17 mouse cellular contexts compared by ENCODE assay signal in the genomic region with DNA sequence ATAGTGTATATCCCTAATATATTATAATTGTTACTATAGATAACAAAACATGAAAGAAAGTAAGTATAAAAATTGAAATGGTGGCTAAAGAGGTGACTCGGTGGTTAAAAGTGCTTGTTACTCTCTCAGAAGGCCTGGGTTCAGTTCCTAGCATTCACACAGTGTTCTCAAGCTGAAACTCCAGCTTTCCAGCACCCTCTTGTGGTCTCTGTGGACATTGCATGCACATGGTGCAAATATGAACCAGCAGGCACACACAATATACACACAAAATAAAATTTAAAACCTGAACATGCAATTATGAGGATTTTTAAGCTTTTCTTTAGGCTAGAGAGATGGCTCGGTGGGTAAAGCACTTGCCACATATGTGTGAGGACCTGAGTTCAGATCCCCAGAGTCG. TPM values are rescaled to one million over a fixed set of nuclear protein-coding genes. Genes with fewer than 3 reads are reported as not detected.
DNase-seq lines count a peak whose midpoint lies in the region; ATAC-seq and TF ChIP-seq lines count a peak whose summit lies in the region.
"Had no signal": no experiment of that assay in that cellular context is flagged by ENCODE, and none has a peak within 500 bp of the region (broad histone marks: within the 10 kb centered on the region; RNA-seq: fewer than 3 reads in every experiment).

No protein-coding gene starts in this region.

- no peak overlapping the region for H3K27ac ChIP-seq in kidney, postnatal 0 days
- H3K27ac ChIP-seq: hindbrain, embryonic 12.5 days; kidney, embryonic 15.5 days; limb, embryonic 10.5 days; lung, embryonic 15.5 days; midbrain, embryonic 12.5 days; neural tube, embryonic 12.5 days had no signal

- no peak overlapping the region for H3K9ac ChIP-seq in kidney, postnatal 0 days (ENCODE audit: low read depth, low read length)
- H3K9ac ChIP-seq: heart, embryonic 12.5 days; hindbrain, embryonic 12.5 days; kidney, embryonic 15.5 days; lung, embryonic 15.5 days; midbrain, embryonic 12.5 days; neural tube, embryonic 12.5 days had no signal

- no peaks in the 10 kb centered on the region for H3K4me1 ChIP-seq in kidney, postnatal 0 days (replicated peaks; ENCODE audit: insufficient read depth, low read length)
- H3K4me1 ChIP-seq: heart, embryonic 12.5 days; hindbrain, embryonic 12.5 days; limb, embryonic 10.5 days; lung, embryonic 15.5 days; midbrain, embryonic 12.5 days; neural tube, embryonic 12.5 days had no signal

- peaks cover 4% of the 10 kb centered on the region; the same call in 1 of the 2 replicates for H3K9me3 ChIP-seq in kidney, postnatal 0 days (replicated peaks; ENCODE audit: low read length)

- H3K4me2 ChIP-seq in kidney, postnatal 0 days (ENCODE audit: low read length): no peak overlapping the region
- H3K4me2 ChIP-seq: heart, embryonic 12.5 days; hindbrain, embryonic 12.5 days; kidney, embryonic 15.5 days; lung, embryonic 15.5 days; midbrain, embryonic 12.5 days; neural tube, embryonic 12.5 days had no signal

- no peaks in the 10 kb centered on the region for H3K36me3 ChIP-seq in kidney, postnatal 0 days (ENCODE audit: insufficient read depth, low read length)
- H3K36me3 ChIP-seq: heart, embryonic 12.5 days; hindbrain, embryonic 12.5 days; kidney, embryonic 15.5 days; limb, embryonic 10.5 days; lung, embryonic 15.5 days; midbrain, embryonic 12.5 days had no signal

- DNase-seq in kidney, postnatal 0 days (ENCODE audit: low spot score): no peak
- no peak for DNase-seq in kidney, adult 11 months
- peak; percentile 4 for DNase-seq in thymus, postnatal 25 days
- no peak for DNase-seq in thymus, adult 18-20 months
- DNase-seq in R1 (ENCODE audit: low read depth, low spot score): peak; percentile 62
- no peak for DNase-seq in ovary, postnatal 36 days (ENCODE audit: low spot score)
- DNase-seq: cerebellum, adult 9-11 months; layer of hippocampus, adult 9-11 months; spleen, adult 18-20 months had no signal

- no peaks in the 10 kb centered on the region for H3K27me3 ChIP-seq in kidney, postnatal 0 days (ENCODE audit: insufficient read depth, low read length)
- H3K27me3 ChIP-seq: hindbrain, embryonic 12.5 days; kidney, embryonic 15.5 days; lung, embryonic 15.5 days; midbrain, embryonic 12.5 days; neural tube, embryonic 12.5 days had no signal

- TF ChIP-seq CTCF in kidney, postnatal 0 days (IDR thresholded peaks at IDR 0.05; ENCODE audit: low read depth): peak; percentile 39; the same call in 1 of the 2 replicates

- no peak overlapping the region for H3K4me3 ChIP-seq in kidney, postnatal 0 days (replicated peaks; ENCODE audit: low read depth, low read length)
- H3K4me3 ChIP-seq: heart, embryonic 12.5 days; hindbrain, embryonic 12.5 days; kidney, embryonic 15.5 days; limb, embryonic 10.5 days; lung, embryonic 15.5 days; midbrain, embryonic 12.5 days; neural tube, embryonic 12.5 days had no signal

- no peak for ATAC-seq in kidney, postnatal 0 days (replicated peaks; ENCODE audit: low FRiP score, low read depth)
- no peak for ATAC-seq in erythroid progenitor cell, adult 5-6 weeks (replicated peaks; ENCODE audit: low FRiP score, poor library complexity, severe bottlenecking)

- WGBS in kidney, postnatal 0 days: 93% methylated on average over 3 of the region's 3 CpGs

RNA-seq across cellular contexts. Expression of a gene that starts 24.5 kb away (rescaled TPM):
- polyA plus RNA-seq in kidney, postnatal 0 days (2015; fragmentation: Nextera tagmentation; extraction: Ambion mirVana): 0.37 and 0.45 TPM in 2 replicates
- not detected in 2 replicates for total RNA-seq in erythroid progenitor cell, adult 5-6 weeks (2015; ENCODE audit: low replicate concordance)
- 0.26 TPM in 1 of 2 replicates, not detected in the other for total RNA-seq in erythroid progenitor cell, adult 5-6 weeks (2017; ENCODE audit: low replicate concordance)

Comparison
In these comparisons a context has a peak if more than half of its experiments do, and no peak if none do; other contexts are left out.
1. DNase-seq: peak in thymus, postnatal 25 days (single experiment) and R1 (single experiment); none in kidney, postnatal 0 days (single experiment), kidney, adult 11 months (single experiment), thymus, adult 18-20 months (0 of 2) and ovary, postnatal 36 days (single experiment).